Mouse (Mus musculus) C2C12 (cell line): ENCODE results near the gene Arfgef3. TPM values are rescaled to one million over a fixed set of nuclear protein-coding genes. Genes with fewer than 3 reads are reported as not detected.
"Not testable (repeated sequence)": the region's sequence is repeated elsewhere in the genome, so short reads cannot be mapped to it uniquely, and the experiment has no call there.

Source experiments
- H3K27me3 ChIP-seq: one replicate; pipeline ENCODE4 v1.6.1; 2011; ENCODE audit not compliant: control insufficient read depth, insufficient read depth, insufficient read length
- H3K36me3 ChIP-seq: one replicate; pipeline ENCODE4 v1.6.1; 2011; ENCODE audit not compliant: control insufficient read depth, insufficient read depth
- H3K4me3 ChIP-seq: one replicate; pipeline ENCODE4 v1.5.1; 2011; ENCODE audit warnings: mild to moderate bottlenecking, control low read depth; ENCODE audit not compliant: poor library complexity, insufficient read depth, severe bottlenecking
- H3K79me2 ChIP-seq: one replicate; pipeline ENCODE4 v1.6.1; 2011; ENCODE audit not compliant: control insufficient read depth, insufficient read depth
- H3K79me3 ChIP-seq: one replicate; pipeline ENCODE4 v1.6.1; 2011; ENCODE audit warnings: low read depth, control low read depth
- H3ac ChIP-seq: one replicate; pipeline ENCODE3; 2011; ENCODE audit warnings: low read depth; ENCODE audit not compliant: control insufficient read depth, insufficient read length
- CEBPB ChIP-seq: IDR thresholded peaks from one replicate; pipeline ENCODE4 v1.6.1; 2011; ENCODE audit warnings: low read depth, mild to moderate bottlenecking, control low read depth, moderate library complexity
- CTCF ChIP-seq: IDR thresholded peaks from one replicate; pipeline ENCODE4 v1.5.1; 2011; ENCODE audit not compliant: control insufficient read depth, insufficient read depth, insufficient read length
- FOSL1 ChIP-seq: IDR thresholded peaks from one replicate; pipeline ENCODE4 v1.8.0; 2011; ENCODE audit warnings: mild to moderate bottlenecking, low read length; ENCODE audit not compliant: poor library complexity, insufficient read depth, severe bottlenecking
- MAX ChIP-seq: IDR thresholded peaks from one replicate; pipeline ENCODE4 v1.6.1; 2011; ENCODE audit warnings: mild to moderate bottlenecking, control low read depth
- MYOD1 ChIP-seq: IDR thresholded peaks from one replicate; pipeline ENCODE4 v1.6.1; 2011; ENCODE audit warnings: low read depth; ENCODE audit not compliant: control insufficient read depth, insufficient read length
- MYOG ChIP-seq: IDR thresholded peaks from one replicate; pipeline ENCODE4 v1.6.1; 2011; ENCODE audit not compliant: control insufficient read depth, insufficient read length; ENCODE audit errors: extremely low read depth
- USF1 ChIP-seq: IDR thresholded peaks from one replicate; pipeline ENCODE4 v1.6.1; 2011; ENCODE audit warnings: low read depth, mild to moderate bottlenecking, control low read depth, moderate library complexity
- polyA plus RNA-seq: library from polyadenylated mRNA; unstranded; fragments of >200 nt; fragmentation: generic; extraction: Trizol; gene quantifications from one replicate; pipeline ENCODE4 v1.2.1, GENCODE M21; 2012; ENCODE audit warnings: missing spikeins

Arfgef3 gene
- polyA plus RNA-seq, 1 experiment = not detected

GRCm38 (mm10) chr10:18634405-18634985, 109.3 kb downstream of the Arfgef3 start:
- H3K79me3 ChIP-seq = no peaks in the 10 kb centered on the region
- no peaks in the 10 kb centered on the region for H3K79me2 ChIP-seq
- H3K4me3 ChIP-seq = no peak overlapping the region
- no peaks in the 10 kb centered on the region for H3K36me3 ChIP-seq
- peaks cover 3% of the 10 kb centered on the region for H3K27me3 ChIP-seq
- TF ChIP-seq USF1 (no peak), MYOG (no peak), FOSL1 (no peak)
- no peak overlapping the region for H3ac ChIP-seq

DNA sequence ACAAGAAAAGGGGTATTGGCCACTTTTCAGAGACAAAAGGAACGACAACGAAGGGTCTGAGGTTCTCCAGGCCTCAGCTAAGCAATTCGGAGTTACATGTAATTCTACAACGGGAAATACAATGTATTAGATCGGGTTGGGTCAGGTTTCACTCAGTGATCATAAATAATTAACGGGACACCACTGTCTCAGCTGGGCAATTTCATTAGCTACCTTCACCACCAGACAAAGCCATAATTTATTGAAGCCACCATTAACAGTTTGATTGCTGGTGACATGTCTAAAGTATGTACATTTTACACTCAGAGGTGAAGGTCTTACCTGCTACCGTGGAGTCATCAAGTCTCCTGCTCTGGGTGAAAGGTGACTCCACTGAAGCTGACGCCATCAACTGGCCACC, 113.3 kb downstream of the Arfgef3 start:
- Histone ChIP-seq H3K79me3 (no peaks in the 10 kb centered on the region), H3K4me3 (no peak overlapping the region), H3K27me3 (no peaks in the 10 kb centered on the region), H3K79me2 (no peaks in the 10 kb centered on the region), H3ac (no peak overlapping the region), H3K36me3 (no peaks in the 10 kb centered on the region)
- no peak for TF ChIP-seq MYOG
- TF ChIP-seq CEBPB = no peak
- no peak for TF ChIP-seq CTCF
- TF ChIP-seq MAX = no peak
- TF ChIP-seq USF1 = no peak
- TF ChIP-seq FOSL1 = no peak
- no peak for TF ChIP-seq MYOD1

- TF ChIP-seq MAX (no peak), FOSL1 (no peak), CEBPB (no peak), USF1 (no peak), MYOD1 (no peak), MYOG (no peak), CTCF (no peak)
- Histone ChIP-seq H3K79me3 (no peaks in the 10 kb centered on the region), H3K79me2 (no peaks in the 10 kb centered on the region), H3ac (no peak overlapping the region), H3K36me3 (no peaks in the 10 kb centered on the region), H3K27me3 (no peaks in the 10 kb centered on the region), H3K4me3 (no peak overlapping the region)
Measured at GRCm38 (mm10) chr10:18627530-18627929, 116.2 kb downstream of the Arfgef3 start.

DNA sequence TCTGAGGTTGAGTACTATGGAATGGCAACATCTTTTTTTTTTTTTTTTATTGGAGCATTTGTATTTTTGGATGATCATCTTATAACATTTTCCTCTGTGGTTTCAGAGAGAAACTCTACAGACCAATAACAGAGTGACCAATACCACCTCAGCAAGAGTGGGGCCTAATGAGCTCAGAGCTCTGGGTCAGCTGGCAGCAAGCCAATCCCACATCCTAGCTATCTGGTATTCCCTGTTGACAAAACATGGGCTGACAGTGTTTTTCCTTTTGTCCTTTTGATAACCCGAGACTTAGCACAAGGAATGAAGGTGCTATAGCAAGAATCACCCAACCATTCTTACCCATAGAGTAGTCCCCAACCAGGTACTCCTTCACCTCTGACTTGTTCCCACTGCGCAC, 131.0 kb downstream of the Arfgef3 start:
- no peak overlapping the region for H3ac ChIP-seq
- H3K27me3 ChIP-seq = no peaks in the 10 kb centered on the region
- no peaks in the 10 kb centered on the region for H3K79me2 ChIP-seq
- TF ChIP-seq FOSL1 (no peak), MAX (no peak), CTCF (no peak), MYOD1 (no peak), MYOG (no peak), USF1 (no peak), CEBPB (no peak)
- no peaks in the 10 kb centered on the region for H3K36me3 ChIP-seq
- H3K79me3 ChIP-seq = no peaks in the 10 kb centered on the region
- no peak overlapping the region for H3K4me3 ChIP-seq

DNA sequence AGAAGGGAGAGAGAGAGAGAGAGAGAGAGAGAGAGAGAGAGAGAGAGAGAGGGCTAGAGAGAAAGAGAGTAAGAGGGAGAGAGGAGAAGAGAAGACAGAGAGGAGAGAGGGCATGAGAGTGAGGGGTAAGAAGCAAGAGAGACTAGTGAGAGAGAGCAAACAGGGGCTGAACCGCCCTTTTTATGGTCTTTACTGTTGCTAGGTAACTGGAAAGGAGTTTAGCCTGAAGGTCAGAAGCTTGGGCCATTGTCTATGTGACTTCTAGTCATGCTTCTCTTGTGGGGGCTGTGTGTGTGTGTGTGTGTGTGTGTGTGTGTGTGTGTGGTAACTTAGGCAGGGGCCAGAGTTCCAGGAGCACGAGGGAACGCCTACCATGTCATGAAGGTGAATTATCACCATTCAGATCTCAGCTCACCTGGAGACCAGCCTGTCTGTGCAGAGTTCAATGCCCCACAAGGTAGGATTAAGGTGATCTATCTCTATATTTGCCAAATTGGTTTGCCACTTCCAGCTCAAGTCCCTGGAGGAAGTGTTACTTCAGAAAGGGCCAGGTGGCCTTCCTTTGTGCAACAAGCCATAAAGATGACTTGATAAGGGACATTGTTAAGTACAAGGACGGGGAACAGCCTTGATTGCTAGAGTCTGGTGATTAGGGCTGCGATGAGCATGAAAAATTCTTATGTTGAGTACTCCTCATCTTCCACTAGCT, 138.8 kb downstream of the Arfgef3 start:
- H3K79me3 ChIP-seq, H3K4me3 ChIP-seq, H3K27me3 ChIP-seq, H3K36me3 ChIP-seq, H3ac ChIP-seq, H3K79me2 ChIP-seq: not testable (repeated sequence)

GRCm38 (mm10) chr10:18602030-18602429, 141.7 kb downstream of the Arfgef3 start:
- no peak overlapping the region for H3K4me3 ChIP-seq
- H3K36me3 ChIP-seq = no peaks in the 10 kb centered on the region
- H3K27me3 ChIP-seq = peaks cover 3% of the 10 kb centered on the region
- H3K79me3 ChIP-seq = no peaks in the 10 kb centered on the region
- no peaks in the 10 kb centered on the region for H3K79me2 ChIP-seq
- no peak overlapping the region for H3ac ChIP-seq
- peak; percentile 35 for TF ChIP-seq CTCF
- TF ChIP-seq MYOD1 = no peak

GRCm38 (mm10) chr10:18597601-18598000, 146.1 kb downstream of the Arfgef3 start:
- TF ChIP-seq MYOD1 = no peak
- no peak for TF ChIP-seq CTCF
- no peak for TF ChIP-seq USF1
- no peak for TF ChIP-seq MAX
- TF ChIP-seq FOSL1 = no peak
- no peak for TF ChIP-seq CEBPB
- no peak for TF ChIP-seq MYOG
- Histone ChIP-seq H3K79me3 (no peaks in the 10 kb centered on the region), H3K79me2 (no peaks in the 10 kb centered on the region), H3ac (no peak overlapping the region), H3K4me3 (no peak overlapping the region), H3K27me3 (peaks cover 3% of the 10 kb centered on the region), H3K36me3 (no peaks in the 10 kb centered on the region)
